Mouse (Mus musculus) thymus, adult 2 months (tissue): ENCODE results near the gene Disc1. TPM values are rescaled to one million over a fixed set of nuclear protein-coding genes. Genes with fewer than 3 reads are reported as not detected.

Experiments
- DNase-seq: peaks from one replicate; pipeline ENCODE4 v3.0.0; 2021
- H3K27ac ChIP-seq: fragments of 200-500 bp; 2 replicates; pipeline ENCODE4 v1.5.1; 2012; ENCODE audit warnings: low read length, control low read depth; ENCODE audit not compliant: control insufficient read depth, insufficient read depth
- H3K27me3 ChIP-seq: fragments of 200-500 bp; 2 replicates; pipeline ENCODE4 v1.6.1; 2012; ENCODE audit warnings: mild to moderate bottlenecking, low read length, moderate library complexity, mixed read lengths; ENCODE audit not compliant: control insufficient read depth, insufficient read depth
- H3K36me3 ChIP-seq: fragments of 200-500 bp; 2 replicates; pipeline ENCODE4 v1.6.1; 2012; ENCODE audit warnings: mild to moderate bottlenecking, low read length, moderate library complexity; ENCODE audit not compliant: control insufficient read depth, insufficient read depth
- H3K4me1 ChIP-seq: fragments of 200-500 bp; replicated peaks from 2 replicates; pipeline ENCODE4 v1.6.1; 2012; ENCODE audit warnings: low read length; ENCODE audit not compliant: control insufficient read depth, insufficient read depth
- H3K4me3 ChIP-seq: fragments of 200-500 bp; 2 replicates; pipeline ENCODE4 v1.5.1; 2012; ENCODE audit warnings: mild to moderate bottlenecking, low read length, control low read depth, moderate library complexity; ENCODE audit not compliant: control insufficient read depth, insufficient read depth
- CTCF ChIP-seq: fragments of 200-500 bp; IDR thresholded peaks from 2 replicates; pipeline ENCODE4 v1.5.1; 2012; ENCODE audit warnings: mild to moderate bottlenecking, control low read depth, low read length, moderate library complexity, borderline replicate concordance; ENCODE audit not compliant: control insufficient read depth, poor library complexity, insufficient read depth; ENCODE audit errors: extremely low read depth
- POLR2A ChIP-seq: fragments of 200-500 bp; IDR thresholded peaks from 2 replicates; pipeline ENCODE4 v1.6.1; 2012; ENCODE audit warnings: mild to moderate bottlenecking, low read length, control low read depth, moderate library complexity; ENCODE audit not compliant: control insufficient read depth, poor library complexity, insufficient read depth; ENCODE audit errors: extremely low read depth
- WGBS: fragments of 180-500 bp; shearing (Covaris S2); methylation state at CpG from one replicate; pipeline ENCODE4 v1.1.7; 2018; 5-methylcytosine and 5-hydroxymethylcytosine counted together
- polyA plus RNA-seq: library from polyadenylated mRNA; depleted of rRNA; stranded (reverse); fragments of >200 nt; gene quantifications from 2 replicates; pipeline ENCODE4 v1.2.3, GENCODE M21; 2012

Gene Disc1
- polyA plus RNA-seq, 1 experiment, result 0.74 TPM

DNA sequence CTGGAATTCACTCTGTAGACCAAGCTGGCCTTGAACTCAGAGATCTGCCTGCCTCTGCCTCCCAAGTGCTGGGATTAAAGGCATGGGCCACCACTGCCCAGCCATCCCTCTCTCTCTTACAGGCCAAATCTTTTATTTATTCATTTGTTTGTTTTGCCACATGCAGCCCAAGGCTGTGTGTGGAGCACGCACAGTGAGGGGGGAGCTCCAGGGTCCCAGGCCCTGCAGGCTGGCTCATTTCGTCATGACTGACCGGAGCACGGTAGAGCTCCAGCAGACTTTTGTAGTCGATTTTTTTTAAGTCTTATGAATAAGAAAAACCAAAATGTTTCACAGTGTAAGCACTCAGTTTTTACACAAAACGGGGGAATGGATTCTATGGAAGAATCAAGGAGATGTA is 112.5 kb downstream of the Disc1 start:
- H3K27ac ChIP-seq, result no peak overlapping the region
- no peaks in the 10 kb centered on the region for H3K36me3 ChIP-seq
- DNase-seq, result no peak
- H3K27me3 ChIP-seq, result no peaks in the 10 kb centered on the region
- H3K4me3 ChIP-seq, result no peak overlapping the region
- 94% methylated on average over 6 of the region's 6 CpGs for WGBS
- H3K4me1 ChIP-seq, result no peaks in the 10 kb centered on the region
- TF ChIP-seq POLR2A (no peak), CTCF (no peak)

DNA sequence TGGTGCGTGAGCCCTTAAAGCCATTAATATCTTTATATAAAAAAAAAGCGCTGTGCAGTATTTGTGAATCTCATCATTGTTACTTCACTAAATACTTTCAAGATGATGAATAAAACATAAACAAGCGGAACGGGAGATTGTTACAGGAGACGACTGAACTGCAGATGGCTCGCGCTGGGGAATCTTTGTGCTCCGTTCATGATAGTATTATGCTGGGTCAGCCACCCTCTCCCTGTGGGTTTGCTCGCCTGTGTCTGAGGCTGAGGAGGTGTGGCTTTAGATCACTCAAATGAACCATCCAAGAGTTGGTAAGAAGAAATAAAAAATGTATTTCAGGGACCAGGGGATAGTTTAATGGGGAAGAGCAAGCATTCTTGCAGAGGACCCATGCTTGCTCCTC is 113.0 kb downstream of the Disc1 start:
- no peak overlapping the region for H3K27ac ChIP-seq
- 93% methylated on average over 9 of the region's 9 CpGs for WGBS
- TF ChIP-seq CTCF (no peak), POLR2A (no peak)
- no peaks in the 10 kb centered on the region for H3K36me3 ChIP-seq
- no peak for DNase-seq
- H3K27me3 ChIP-seq, result no peaks in the 10 kb centered on the region
- H3K4me3 ChIP-seq, result no peak overlapping the region
- H3K4me1 ChIP-seq, result no peaks in the 10 kb centered on the region

DNA sequence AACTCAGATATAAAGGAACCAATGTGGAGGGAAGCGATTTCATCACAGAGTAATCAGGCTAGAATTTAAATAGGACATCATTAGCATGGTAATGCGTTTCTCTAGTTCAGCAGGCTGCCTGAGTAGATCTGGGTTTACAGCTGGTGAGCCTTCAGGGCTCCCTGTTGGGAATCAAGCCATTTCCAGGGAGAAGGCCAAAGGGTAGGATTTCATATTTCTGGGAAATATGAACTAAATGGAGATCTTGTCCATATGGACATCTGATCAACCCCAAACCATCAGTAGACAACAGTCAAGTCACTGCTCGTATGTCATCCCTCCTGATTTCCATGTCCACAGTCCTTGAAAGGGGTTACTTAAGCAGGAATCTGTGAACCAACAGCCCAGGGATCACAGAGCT is 115.6 kb downstream of the Disc1 start:
- no peak for DNase-seq
- H3K27me3 ChIP-seq, result no peaks in the 10 kb centered on the region
- H3K27ac ChIP-seq, result no peak overlapping the region
- no peaks in the 10 kb centered on the region for H3K36me3 ChIP-seq
- no peak for TF ChIP-seq POLR2A
- no peak for TF ChIP-seq CTCF
- 94% methylated on average over 3 of the region's 3 CpGs for WGBS
- no peak overlapping the region for H3K4me3 ChIP-seq
- no peaks in the 10 kb centered on the region for H3K4me1 ChIP-seq

DNA sequence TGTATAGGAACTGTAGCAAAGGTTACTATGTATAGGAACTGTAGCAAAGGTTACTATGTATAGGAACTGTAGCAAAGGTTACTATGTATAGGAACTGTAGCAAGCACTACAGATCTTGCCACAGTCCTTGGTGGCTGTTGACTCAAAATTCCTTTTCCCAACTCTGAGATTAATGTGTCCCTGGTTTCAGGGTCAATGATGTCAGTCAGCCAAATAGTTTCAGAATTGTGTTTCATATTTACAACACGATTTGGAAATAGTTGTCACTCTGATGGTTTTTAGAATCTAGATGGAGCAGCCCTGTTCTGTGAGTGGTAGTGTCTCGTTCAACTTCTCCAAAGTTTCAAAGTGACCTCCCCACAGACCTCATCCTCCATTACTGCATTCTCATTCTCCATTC is 117.5 kb downstream of the Disc1 start:
- H3K4me1 ChIP-seq, result no peaks in the 10 kb centered on the region
- no peaks in the 10 kb centered on the region for H3K36me3 ChIP-seq
- H3K4me3 ChIP-seq, result no peak overlapping the region
- 85% methylated on average over 2 of the region's 2 CpGs for WGBS
- no peak for DNase-seq
- no peak overlapping the region for H3K27ac ChIP-seq
- no peaks in the 10 kb centered on the region for H3K27me3 ChIP-seq
- TF ChIP-seq POLR2A (no peak), CTCF (no peak)

DNA sequence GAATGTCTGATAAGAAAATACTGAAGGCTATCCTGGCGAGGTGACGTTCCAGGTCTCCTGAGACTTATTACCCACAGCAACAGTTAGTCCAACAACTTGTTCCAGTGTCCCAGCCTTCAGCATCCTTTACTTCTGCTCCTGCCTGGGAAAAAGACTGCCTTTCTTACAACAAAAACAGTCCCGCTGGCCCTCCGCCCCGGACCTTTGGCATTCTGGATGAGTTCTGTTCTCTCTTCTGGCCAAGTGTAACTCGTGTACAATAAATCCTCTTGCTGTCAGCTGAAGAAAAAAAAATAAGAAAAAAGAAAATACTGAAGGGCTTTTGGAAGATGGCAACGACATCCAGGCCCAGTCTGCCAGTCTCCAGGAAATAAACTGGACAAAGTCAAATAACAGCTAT is 120.2 kb downstream of the Disc1 start:
- Histone ChIP-seq H3K27ac (no peak overlapping the region), H3K27me3 (no peaks in the 10 kb centered on the region), H3K4me3 (no peak overlapping the region), H3K4me1 (no peaks in the 10 kb centered on the region), H3K36me3 (no peaks in the 10 kb centered on the region)
- TF ChIP-seq CTCF (no peak), POLR2A (no peak)
- no peak for DNase-seq
- 95% methylated on average over 7 of the region's 7 CpGs for WGBS

DNA sequence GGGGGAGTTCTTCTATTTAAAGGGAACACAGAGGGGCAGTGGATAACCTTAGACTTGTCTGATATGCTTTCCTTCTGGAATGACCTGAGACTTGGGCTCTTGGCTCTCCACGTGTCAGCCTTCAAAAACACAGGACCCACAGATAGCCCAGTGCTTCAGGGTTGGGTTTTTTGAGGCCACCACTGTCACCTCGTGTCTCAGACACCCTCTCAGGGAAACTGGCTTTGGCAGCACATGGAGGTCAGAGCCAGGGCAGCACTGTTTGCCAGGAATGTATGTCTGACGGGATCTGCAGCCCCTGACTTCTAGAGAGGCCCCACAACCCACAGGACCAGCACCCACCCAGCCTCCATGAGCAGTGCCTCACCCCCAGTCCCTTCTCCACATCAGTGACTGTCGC is 120.9 kb downstream of the Disc1 start:
- H3K36me3 ChIP-seq, result no peaks in the 10 kb centered on the region
- no peak for TF ChIP-seq POLR2A
- no peaks in the 10 kb centered on the region for H3K27me3 ChIP-seq
- 86% methylated on average over 4 of the region's 4 CpGs for WGBS
- H3K4me1 ChIP-seq, result no peaks in the 10 kb centered on the region
- no peak overlapping the region for H3K27ac ChIP-seq
- no peak for DNase-seq
- no peak overlapping the region for H3K4me3 ChIP-seq

DNA sequence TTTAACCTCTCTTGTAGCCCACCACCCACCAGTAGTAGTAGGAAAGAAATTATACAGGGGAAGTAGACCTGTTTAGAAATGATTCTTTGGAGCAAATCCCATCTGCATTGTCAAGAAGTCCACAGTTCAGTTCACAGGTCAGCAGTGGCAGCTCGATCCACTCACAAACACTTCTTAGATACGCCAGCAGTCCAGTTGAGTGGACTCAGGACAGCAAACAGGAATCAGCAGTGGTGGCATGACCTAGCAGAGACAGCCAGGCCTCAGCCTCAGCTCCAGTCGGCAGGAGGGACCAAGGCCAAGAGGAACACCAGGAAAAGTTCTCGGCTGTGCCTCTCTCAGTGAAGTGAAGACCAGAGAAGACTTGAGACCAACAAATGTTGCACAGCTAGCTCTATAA is 121.7 kb downstream of the Disc1 start:
- TF ChIP-seq CTCF (no peak), POLR2A (no peak)

More for the DNA sequence above, 121.7 kb downstream of the Disc1 start:
- H3K4me3 ChIP-seq, result no peak overlapping the region
- no peaks in the 10 kb centered on the region for H3K36me3 ChIP-seq
- H3K4me1 ChIP-seq, result no peaks in the 10 kb centered on the region
- 94% methylated on average over 4 of the region's 4 CpGs for whole genome bisulfite sequencing
- DNase-seq, result no peak
- no peak overlapping the region for H3K27ac ChIP-seq
- H3K27me3 ChIP-seq, result no peaks in the 10 kb centered on the region
